Mouse (Mus musculus) MEL (cell line): ENCODE results near the gene Klhdc7b.

ENCODE experiments used
- CTCF ChIP-seq, 3 experiments: IDR thresholded peaks in 2 of 3; conservative IDR thresholded peaks in 1 of 3; 2 replicates each; pipeline ENCODE4 v1.5.1; 2011 to 2012; ENCODE audit warnings: low read length in 3 of 3, low read depth in 2 of 3, mild to moderate bottlenecking in 2 of 3, improper control_type of control experiment in 1 of 3, inconsistent platforms in 1 of 3, mixed read lengths in 1 of 3, moderate library complexity in 1 of 3; ENCODE audit not compliant: control insufficient read depth in 1 of 3, insufficient read depth in 1 of 3, poor library complexity in 1 of 3, severe bottlenecking in 1 of 3
- EP300 ChIP-seq, 2 experiments: IDR thresholded peaks; 2 replicates each; pipeline ENCODE4 v1.6.1; 2011; ENCODE audit warnings: improper control_type of control experiment in 2 of 2, low read length in 2 of 2, low read depth in 1 of 2, mild to moderate bottlenecking in 1 of 2
- GABPA ChIP-seq: IDR thresholded peaks from 2 replicates; pipeline ENCODE4 v1.6.1; 2012; ENCODE audit warnings: low read depth, mild to moderate bottlenecking, inconsistent platforms, low read length, improper control_type of control experiment, moderate library complexity
- GATA1 ChIP-seq: IDR thresholded peaks from 2 replicates; pipeline ENCODE4 v1.6.1; 2011; ENCODE audit warnings: low read depth, low read length, improper control_type of control experiment
- NRF1 ChIP-seq: IDR thresholded peaks from 2 replicates; pipeline ENCODE4 v1.6.1; 2014; ENCODE audit warnings: low read depth, mild to moderate bottlenecking, inconsistent platforms, low read length, improper control_type of control experiment, moderate library complexity; ENCODE audit not compliant: poor library complexity, insufficient read depth, severe bottlenecking
- ZC3H11A ChIP-seq: IDR thresholded peaks from 2 replicates; pipeline ENCODE4 v1.6.1; 2012; ENCODE audit warnings: low read depth, mild to moderate bottlenecking, inconsistent platforms, low read length, improper control_type of control experiment
- ZNF384 ChIP-seq: IDR thresholded peaks from 2 replicates; pipeline ENCODE4 v1.6.1; 2012; ENCODE audit warnings: low read depth, mild to moderate bottlenecking, inconsistent platforms, low read length, improper control_type of control experiment

DNA sequence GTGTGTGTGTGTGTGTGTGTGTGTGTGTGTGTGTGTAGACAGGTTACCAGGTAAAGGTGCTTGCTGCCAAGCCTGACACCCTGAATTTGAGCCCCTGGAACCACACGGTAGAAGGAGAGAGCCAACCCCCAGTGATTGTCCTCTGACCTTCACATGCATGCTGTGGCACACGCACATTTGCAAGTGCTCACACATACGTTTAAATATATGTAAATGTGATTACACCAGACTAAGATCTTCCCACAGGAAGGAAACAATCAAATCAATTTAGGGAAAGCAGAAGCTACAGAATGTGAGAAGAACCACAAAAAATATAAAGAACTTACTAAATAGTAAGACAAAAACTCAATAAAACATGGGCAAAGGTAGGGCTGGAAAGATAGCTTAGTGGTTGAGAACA, 44.6 kb upstream of the Klhdc7b start:
- TF ChIP-seq ZNF384 (no peak), NRF1 (no peak), CTCF (IDR thresholded peaks at IDR 0.05 in 2 of 3, conservative IDR thresholded peaks at IDR 0.05 in 1 of 3; ENCODE audit: control insufficient read depth in 1 of 3, insufficient read depth in 1 of 3, low read depth in 2 of 3, low read length in 3 of 3, poor library complexity in 1 of 3, severe bottlenecking in 1 of 3) (no peak), ZC3H11A (no peak), GABPA (no peak), GATA1 (no peak), EP300 (IDR thresholded peaks at IDR 0.05; ENCODE audit: low read depth in 1 of 2, low read length in 2 of 2) (no peak)
